ENCODE assay signal across 20 mouse cellular contexts in the genomic region with DNA sequence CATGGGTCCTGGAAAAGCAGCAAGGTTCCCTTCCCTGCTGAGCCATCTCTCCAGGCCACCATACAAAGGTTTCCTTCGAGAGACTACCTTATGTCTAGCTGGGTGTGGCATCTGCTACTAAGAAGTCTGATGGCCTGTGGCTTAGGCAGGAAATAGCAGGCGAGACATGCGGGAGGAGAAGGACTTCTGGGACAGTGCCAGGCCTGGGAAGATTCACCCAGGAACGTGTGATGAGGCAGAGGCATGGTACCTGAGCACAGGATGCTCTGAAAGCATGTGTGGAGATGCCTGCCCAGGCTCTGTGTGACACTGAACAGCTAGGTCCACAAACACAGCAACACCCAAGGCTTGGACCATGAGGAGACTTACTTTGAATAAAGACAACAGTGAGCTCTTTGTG.
DNase-seq lines count a peak whose midpoint lies in the region; ATAC-seq lines count a peak whose summit lies in the region.
"Had no signal": no experiment of that assay in that cellular context is flagged by ENCODE, and none has a peak within 500 bp of the region (broad histone marks: within the 10 kb centered on the region; RNA-seq: fewer than 3 reads in every experiment).

No protein-coding gene starts in this region.

- H3K9me3 ChIP-seq in forebrain, embryonic 10.5 days: no peaks in the 10 kb centered on the region
- no peaks in the 10 kb centered on the region for H3K9me3 ChIP-seq in forebrain, embryonic 15.5 days
- H3K9me3 ChIP-seq in kidney, embryonic 15.5 days (replicated peaks): no peaks in the 10 kb centered on the region
- H3K9me3 ChIP-seq in kidney, embryonic 14.5 days (ENCODE audit: control insufficient read depth, low read length): no peaks in the 10 kb centered on the region
- no peaks in the 10 kb centered on the region for H3K9me3 ChIP-seq in midbrain, embryonic 13.5 days
- no peaks in the 10 kb centered on the region for H3K9me3 ChIP-seq in midbrain, embryonic 14.5 days (ENCODE audit: control insufficient read depth, low read length)
- H3K9me3 ChIP-seq: liver, embryonic 15.5 days; stomach, embryonic 15.5 days had no signal

- no peaks in the 10 kb centered on the region for H3K27me3 ChIP-seq in forebrain, embryonic 10.5 days (ENCODE audit: poor library complexity, severe bottlenecking)
- no peaks in the 10 kb centered on the region for H3K27me3 ChIP-seq in forebrain, embryonic 15.5 days
- H3K27me3 ChIP-seq in kidney, embryonic 15.5 days: no peaks in the 10 kb centered on the region
- H3K27me3 ChIP-seq in kidney, embryonic 14.5 days (ENCODE audit: control insufficient read depth, insufficient read depth, low read length): no peaks in the 10 kb centered on the region
- no peaks in the 10 kb centered on the region for H3K27me3 ChIP-seq in midbrain, embryonic 13.5 days
- no peaks in the 10 kb centered on the region for H3K27me3 ChIP-seq in midbrain, embryonic 14.5 days (ENCODE audit: control insufficient read depth, insufficient read depth, low read length)
- H3K27me3 ChIP-seq: liver, embryonic 15.5 days; stomach, embryonic 15.5 days had no signal

- no peaks in the 10 kb centered on the region for H3K36me3 ChIP-seq in forebrain, embryonic 10.5 days (replicated peaks)
- H3K36me3 ChIP-seq in forebrain, embryonic 15.5 days: no peaks in the 10 kb centered on the region
- H3K36me3 ChIP-seq in kidney, embryonic 15.5 days: peaks cover 11% of the 10 kb centered on the region
- 0 out of 2 replicates have a peak, but pooled peaks cover 5% of the 10 kb centered on the region for H3K36me3 ChIP-seq in kidney, embryonic 14.5 days (ENCODE audit: control insufficient read depth, insufficient read depth, low read length)
- H3K36me3 ChIP-seq in midbrain, embryonic 13.5 days: no peaks in the 10 kb centered on the region
- H3K36me3 ChIP-seq in midbrain, embryonic 14.5 days (ENCODE audit: control insufficient read depth, insufficient read depth, low read length): no peaks in the 10 kb centered on the region
- H3K36me3 ChIP-seq: liver, embryonic 15.5 days; stomach, embryonic 15.5 days had no signal

- H3K27ac ChIP-seq in forebrain, embryonic 10.5 days: peak overlapping the region; percentile 41; the same call in 1 of the 2 replicates
- no peak overlapping the region for H3K27ac ChIP-seq in forebrain, embryonic 15.5 days (replicated peaks)
- H3K27ac ChIP-seq in kidney, embryonic 15.5 days: no peak overlapping the region
- H3K27ac ChIP-seq in kidney, embryonic 14.5 days (ENCODE audit: low read depth, low read length): no peak overlapping the region
- H3K27ac ChIP-seq in midbrain, embryonic 13.5 days: no peak overlapping the region
- no peak overlapping the region for H3K27ac ChIP-seq in midbrain, embryonic 14.5 days (replicated peaks; ENCODE audit: low read depth, low read length)
- H3K27ac ChIP-seq: liver, embryonic 15.5 days; stomach, embryonic 15.5 days had no signal

- no peak overlapping the region for H3K4me2 ChIP-seq in forebrain, embryonic 15.5 days (replicated peaks)
- H3K4me2 ChIP-seq in kidney, embryonic 15.5 days: no peak overlapping the region
- no peak overlapping the region for H3K4me2 ChIP-seq in kidney, embryonic 14.5 days (replicated peaks; ENCODE audit: low read depth, low read length)
- no peak overlapping the region for H3K4me2 ChIP-seq in midbrain, embryonic 13.5 days (replicated peaks)
- no peak overlapping the region for H3K4me2 ChIP-seq in midbrain, embryonic 14.5 days (ENCODE audit: low read length)
- H3K4me2 ChIP-seq: liver, embryonic 15.5 days; lung, embryonic 14.5 days; stomach, embryonic 15.5 days had no signal

- no peak for DNase-seq in forebrain, embryonic 10.5 days (ENCODE audit: extremely low spot score, low spot score)
- no peak for DNase-seq in midbrain, embryonic 14.5 days
- no peak for DNase-seq in spleen, adult 12 weeks (ENCODE audit: low spot score)
- DNase-seq: adrenal gland, postnatal 14 days; cerebellum, adult 11 months; forebrain, postnatal 0 days; heart, postnatal 14 days; kidney, adult 18-20 months; kidney, postnatal 14 days; layer of hippocampus, adult 9-11 months; lung, embryonic 14.5 days; lung, postnatal 14 days; thymus, postnatal 14 days had no signal

- ATAC-seq in forebrain, embryonic 15.5 days (replicated peaks): no peak
- ATAC-seq in kidney, embryonic 15.5 days (replicated peaks; ENCODE audit: low FRiP score): 0 out of 2 replicates have a peak, but pooled peaks have one; percentile 22
- no peak for ATAC-seq in kidney, embryonic 14.5 days (ENCODE audit: low FRiP score, low TSS enrichment)
- ATAC-seq in midbrain, embryonic 13.5 days: 0 out of 2 replicates have a peak, but pooled peaks have one; percentile 29
- no peak for ATAC-seq in midbrain, embryonic 14.5 days (ENCODE audit: low FRiP score, low TSS enrichment)
- ATAC-seq: CD4-positive, CD25-positive, alpha-beta regulatory T cell, adult 4 months; forebrain, postnatal 0 days had no signal

- H3K4me3 ChIP-seq in forebrain, embryonic 10.5 days: no peak overlapping the region
- H3K4me3 ChIP-seq in forebrain, embryonic 15.5 days: no peak overlapping the region
- no peak overlapping the region for H3K4me3 ChIP-seq in kidney, embryonic 15.5 days (replicated peaks)
- H3K4me3 ChIP-seq in kidney, embryonic 14.5 days (ENCODE audit: low read length): no peak overlapping the region
- no peak overlapping the region for H3K4me3 ChIP-seq in midbrain, embryonic 13.5 days (replicated peaks)
- no peak overlapping the region for H3K4me3 ChIP-seq in midbrain, embryonic 14.5 days (replicated peaks; ENCODE audit: low read depth, low read length)
- H3K4me3 ChIP-seq: liver, embryonic 15.5 days; stomach, embryonic 15.5 days had no signal

- peaks cover 54% of the 10 kb centered on the region for H3K4me1 ChIP-seq in forebrain, embryonic 10.5 days
- peaks cover 7% of the 10 kb centered on the region for H3K4me1 ChIP-seq in forebrain, embryonic 15.5 days
- H3K4me1 ChIP-seq in kidney, embryonic 15.5 days: peaks cover 59% of the 10 kb centered on the region
- peaks cover 26% of the 10 kb centered on the region for H3K4me1 ChIP-seq in kidney, embryonic 14.5 days (ENCODE audit: control insufficient read depth, insufficient read depth, low read length)
- H3K4me1 ChIP-seq in midbrain, embryonic 13.5 days (replicated peaks): peaks cover 33% of the 10 kb centered on the region
- no peaks in the 10 kb centered on the region for H3K4me1 ChIP-seq in midbrain, embryonic 14.5 days (ENCODE audit: control insufficient read depth, insufficient read depth, low read length)

- 77% methylated on average over 4 of the region's 4 CpGs for WGBS in forebrain, embryonic 10.5 days
- 53% methylated on average over 4 of the region's 4 CpGs for WGBS in forebrain, embryonic 15.5 days
- WGBS in kidney, embryonic 15.5 days: 58% methylated on average over 4 of the region's 4 CpGs
- WGBS in kidney, embryonic 14.5 days: 70% methylated on average over 4 of the region's 4 CpGs
- 75% methylated on average over 4 of the region's 4 CpGs for WGBS in midbrain, embryonic 13.5 days
- 71% methylated on average over 4 of the region's 4 CpGs for WGBS in midbrain, embryonic 14.5 days

- no peak overlapping the region for H3K9ac ChIP-seq in forebrain, embryonic 15.5 days (replicated peaks)
- no peak overlapping the region for H3K9ac ChIP-seq in kidney, embryonic 15.5 days
- H3K9ac ChIP-seq in kidney, embryonic 14.5 days (ENCODE audit: low read depth, low read length): no peak overlapping the region
- no peak overlapping the region for H3K9ac ChIP-seq in midbrain, embryonic 13.5 days (replicated peaks)
- H3K9ac ChIP-seq in midbrain, embryonic 14.5 days (replicated peaks; ENCODE audit: low read length): no peak overlapping the region
- H3K9ac ChIP-seq: forebrain, postnatal 0 days; liver, embryonic 15.5 days; lung, embryonic 14.5 days; stomach, embryonic 15.5 days had no signal

Comparison
In these comparisons a context has a peak if more than half of its experiments do, and no peak if none do; other contexts are left out.
1. ATAC-seq: peak in kidney, embryonic 15.5 days (single experiment) and midbrain, embryonic 13.5 days (single experiment); none in forebrain, embryonic 15.5 days (single experiment), kidney, embryonic 14.5 days (single experiment) and midbrain, embryonic 14.5 days (single experiment).